Mouse (Mus musculus) heart, embryonic 16.5 days (tissue): ENCODE data around the gene Car4. TPM values are rescaled to one million over a fixed set of nuclear protein-coding genes. Genes with fewer than 3 reads are reported as not detected.

Experiments
- ATAC-seq: fragments of 200-750 bp; cut with Nextera tagmentation; replicated peaks from 2 replicates; pipeline ENCODE4 v1.8.0; 2017; ENCODE audit warnings: moderate number of reproducible peaks; ENCODE audit not compliant: insufficient read depth, low FRiP score; ENCODE audit errors: extremely low read depth
- H3K27ac ChIP-seq: fragments of 300-500 bp; sonication (generic); 2 replicates; pipeline ENCODE4 v1.5.1; 2014; ENCODE audit warnings: mild to moderate bottlenecking, low read length, control low read depth, moderate library complexity
- H3K27me3 ChIP-seq: fragments of 300-500 bp; sonication (generic); 2 replicates; pipeline ENCODE4 v1.6.1; 2014; ENCODE audit warnings: low read length, mixed read lengths; ENCODE audit not compliant: control insufficient read depth, insufficient read depth
- H3K36me3 ChIP-seq: fragments of 300-500 bp; sonication (generic); 2 replicates; pipeline ENCODE4 v1.6.1; 2014; ENCODE audit not compliant: control insufficient read depth, insufficient read depth
- H3K4me1 ChIP-seq: fragments of 300-500 bp; sonication (generic); 2 replicates; pipeline ENCODE4 v1.6.1; 2014; ENCODE audit warnings: low read length, mixed read lengths; ENCODE audit not compliant: control insufficient read depth, insufficient read depth
- H3K4me2 ChIP-seq: fragments of 300-500 bp; sonication (generic); 2 replicates; pipeline ENCODE4 v1.6.1; 2014; ENCODE audit warnings: low read depth, mild to moderate bottlenecking, control low read depth, low read length
- H3K4me3 ChIP-seq: fragments of 300-500 bp; sonication (generic); 2 replicates; pipeline ENCODE4 v1.5.1; 2014; ENCODE audit warnings: mild to moderate bottlenecking, control low read depth, low read length
- H3K9ac ChIP-seq: fragments of 300-500 bp; sonication (generic); 2 replicates; pipeline ENCODE4 v1.6.1; 2014; ENCODE audit warnings: low read length, control low read depth
- H3K9me3 ChIP-seq: fragments of 300-500 bp; sonication (generic); replicated peaks from 2 replicates; pipeline ENCODE4 v1.6.1; 2016; ENCODE audit warnings: low read length; ENCODE audit not compliant: control insufficient read depth
- WGBS: fragments of 180-500 bp; shearing (Covaris S2); extraction: QIAGEN DNeasy Blood & Tissue Kit; methylation state at CpG from one replicate; pipeline ENCODE4 v1.1.7; 2014; 5-methylcytosine and 5-hydroxymethylcytosine counted together
- polyA plus RNA-seq: library from polyadenylated mRNA; unstranded; fragments of >200 nt; fragmentation: Nextera tagmentation; extraction: Ambion mirVana; gene quantifications from 2 replicates; pipeline ENCODE4 v1.2.1, GENCODE M21; 2015

Car4 gene
- polyA plus RNA-seq, 1 experiment from 2014 or later, result 1.1 TPM

GRCm38 (mm10) chr11:84976706-84977105, 19.1 kb downstream of the Car4 start:
- 76% methylated on average over 3 of the region's 3 CpGs for WGBS
- Histone ChIP-seq H3K27ac (no peak overlapping the region), H3K4me2 (no peak overlapping the region), H3K9me3 (no peaks in the 10 kb centered on the region), H3K27me3 (no peaks in the 10 kb centered on the region), H3K36me3 (no peaks in the 10 kb centered on the region), H3K9ac (no peak overlapping the region), H3K4me3 (no peak overlapping the region), H3K4me1 (peaks cover 7% of the 10 kb centered on the region; the same call in 1 of the 2 replicates)
- ATAC-seq, result no peak

DNA sequence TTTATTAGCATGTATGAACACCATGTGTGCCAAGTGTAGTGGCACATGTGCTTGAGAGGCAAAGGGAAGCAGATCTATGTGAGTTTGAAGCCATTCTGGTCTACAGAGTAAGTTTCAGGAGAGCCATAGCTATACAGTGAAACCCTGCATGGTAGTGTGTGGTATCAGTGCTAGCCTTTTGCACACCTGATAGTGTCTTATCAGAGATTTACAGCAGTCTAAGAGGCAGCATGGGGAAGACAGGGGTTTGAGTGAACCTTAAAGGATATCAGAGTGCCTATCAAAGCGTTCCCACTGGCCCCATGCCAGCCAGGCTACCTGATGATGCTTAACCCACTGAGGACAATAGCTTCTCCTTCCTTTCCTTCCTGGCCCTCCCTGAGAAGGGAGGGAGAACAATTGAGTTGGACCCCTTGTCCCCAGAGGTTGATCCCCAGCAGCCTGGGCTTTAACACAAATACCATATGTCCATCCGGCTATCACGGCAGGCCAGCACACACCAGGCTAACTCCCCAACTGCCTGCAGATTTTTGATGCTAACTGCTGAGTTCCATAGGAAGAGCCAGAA, 19.9 kb downstream of the Car4 start:
- WGBS, result 68% methylated on average over 3 of the region's 3 CpGs
- Histone ChIP-seq H3K4me3 (no peak overlapping the region), H3K4me2 (no peak overlapping the region), H3K36me3 (no peaks in the 10 kb centered on the region), H3K27ac (no peak overlapping the region), H3K27me3 (no peaks in the 10 kb centered on the region), H3K4me1 (0 out of 2 replicates have a peak, but pooled peaks cover 2% of the 10 kb centered on the region), H3K9ac (no peak overlapping the region), H3K9me3 (no peaks in the 10 kb centered on the region)
- no peak for ATAC-seq

GRCm38 (mm10) chr11:84978113-84978512, 20.5 kb downstream of the Car4 start:
- Histone ChIP-seq H3K4me1 (0 out of 2 replicates have a peak, but pooled peaks cover 2% of the 10 kb centered on the region), H3K4me2 (no peak overlapping the region), H3K9me3 (no peaks in the 10 kb centered on the region), H3K27me3 (no peaks in the 10 kb centered on the region), H3K4me3 (no peak overlapping the region), H3K27ac (no peak overlapping the region), H3K9ac (no peak overlapping the region), H3K36me3 (no peaks in the 10 kb centered on the region)
- WGBS, result 47% methylated on average over 2 of the region's 2 CpGs
- ATAC-seq, result no peak

- 25% methylated on average over 1 of the region's 1 CpGs for WGBS
- H3K36me3 ChIP-seq, result peaks cover 4% of the 10 kb centered on the region
These were observed 21.8 kb downstream of the Car4 start for GRCm38 (mm10) chr11:84979351-84979750.

GRCm38 (mm10) chr11:84980697-84981096, 23.1 kb downstream of the Car4 start:
- Histone ChIP-seq H3K9ac (no peak overlapping the region), H3K36me3 (peaks cover 6% of the 10 kb centered on the region), H3K4me1 (0 out of 2 replicates have a peak, but pooled peaks cover 2% of the 10 kb centered on the region), H3K4me2 (no peak overlapping the region), H3K27ac (no peak overlapping the region), H3K4me3 (no peak overlapping the region), H3K9me3 (no peaks in the 10 kb centered on the region), H3K27me3 (no peaks in the 10 kb centered on the region)
- no peak for ATAC-seq
- 75% methylated on average over 2 of the region's 2 CpGs for WGBS

More at GRCm38 (mm10) chr11:84979351-84979750, 21.8 kb downstream of the Car4 start:
- H3K4me1 ChIP-seq, result 0 out of 2 replicates have a peak, but pooled peaks cover 2% of the 10 kb centered on the region
- no peaks in the 10 kb centered on the region for H3K9me3 ChIP-seq
- no peaks in the 10 kb centered on the region for H3K27me3 ChIP-seq
- ATAC-seq, result no peak
- no peak overlapping the region for H3K4me3 ChIP-seq
- no peak overlapping the region for H3K4me2 ChIP-seq
- peak overlapping the region; percentile 31 for H3K27ac ChIP-seq
- no peak overlapping the region for H3K9ac ChIP-seq

- H3K4me2 ChIP-seq, result no peak overlapping the region
- no peaks in the 10 kb centered on the region for H3K27me3 ChIP-seq
- WGBS, result 88% methylated on average over 6 of the region's 6 CpGs
- no peaks in the 10 kb centered on the region for H3K4me1 ChIP-seq
- H3K36me3 ChIP-seq, result peaks cover 24% of the 10 kb centered on the region
- H3K4me3 ChIP-seq, result no peak overlapping the region
- no peaks in the 10 kb centered on the region for H3K9me3 ChIP-seq
- no peak overlapping the region for H3K9ac ChIP-seq
- H3K27ac ChIP-seq, result no peak overlapping the region
- no peak for ATAC-seq
These were observed 27.8 kb downstream of the Car4 start for GRCm38 (mm10) chr11:84985421-84985820.

GRCm38 (mm10) chr11:84988341-84988919, 30.8 kb downstream of the Car4 start:
- no peak overlapping the region for H3K27ac ChIP-seq
- H3K4me2 ChIP-seq, result no peak overlapping the region
- H3K9ac ChIP-seq, result no peak overlapping the region
- WGBS, result 76% methylated on average over 3 of the region's 3 CpGs
- H3K4me1 ChIP-seq, result no peaks in the 10 kb centered on the region
- H3K4me3 ChIP-seq, result no peak overlapping the region
- no peaks in the 10 kb centered on the region for H3K27me3 ChIP-seq
- no peaks in the 10 kb centered on the region for H3K9me3 ChIP-seq
- H3K36me3 ChIP-seq, result peaks cover 44% of the 10 kb centered on the region
- ATAC-seq, result no peak

DNA sequence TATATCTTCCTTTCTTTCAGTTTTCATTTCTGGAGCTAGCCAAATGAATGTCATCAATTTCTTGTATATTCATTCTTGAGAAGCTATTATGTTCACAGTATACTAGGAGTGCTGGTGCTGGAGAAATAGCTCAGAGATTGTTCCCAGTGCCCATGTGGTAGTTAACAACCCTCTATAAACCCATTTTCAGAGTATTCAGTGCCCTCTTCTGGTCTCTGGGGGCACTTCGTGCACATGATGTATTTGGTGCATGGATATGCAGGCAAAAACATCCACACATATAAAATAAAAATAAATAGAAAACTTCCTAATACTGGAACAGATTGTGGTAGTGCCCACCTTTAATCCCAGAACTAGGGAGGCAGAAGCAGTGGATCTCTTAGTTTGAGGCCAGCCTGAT, 35.4 kb downstream of the Car4 start:
- Histone ChIP-seq H3K4me2 (no peak overlapping the region), H3K36me3 (peaks cover 42% of the 10 kb centered on the region), H3K27ac (no peak overlapping the region), H3K9ac (no peak overlapping the region), H3K27me3 (no peaks in the 10 kb centered on the region), H3K4me3 (no peak overlapping the region), H3K4me1 (no peaks in the 10 kb centered on the region), H3K9me3 (no peaks in the 10 kb centered on the region)
- no peak for ATAC-seq
- 88% methylated on average over 1 of the region's 1 CpGs for WGBS

DNA sequence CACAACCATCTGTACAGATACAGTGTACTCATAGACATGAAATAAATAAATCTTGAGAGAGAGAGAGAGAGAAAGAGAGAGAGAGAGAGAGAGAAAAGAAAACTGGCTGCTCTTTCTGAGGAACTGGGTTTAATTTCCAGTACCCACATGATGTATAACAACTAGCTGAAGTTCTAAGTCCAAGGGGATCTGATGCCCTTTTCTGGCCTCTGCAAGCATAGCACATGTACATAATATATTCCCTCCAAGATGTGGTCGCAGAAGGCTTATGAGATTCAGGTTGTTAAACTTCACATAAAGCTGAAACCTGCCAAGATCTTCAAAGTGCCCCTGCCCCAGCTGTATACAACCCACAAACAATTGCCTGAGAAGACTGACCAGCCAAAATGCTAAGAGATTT, 37.7 kb downstream of the Car4 start:
- Histone ChIP-seq H3K9ac (no peak overlapping the region), H3K36me3 (peaks cover 39% of the 10 kb centered on the region), H3K27ac (no peak overlapping the region), H3K9me3 (no peaks in the 10 kb centered on the region), H3K27me3 (no peaks in the 10 kb centered on the region), H3K4me2 (no peak overlapping the region), H3K4me3 (no peak overlapping the region), H3K4me1 (no peaks in the 10 kb centered on the region)
- 77% methylated on average over 1 of the region's 1 CpGs for WGBS
- no peak for ATAC-seq
